Mouse (Mus musculus): ENCODE measurements around the gene Tnfrsf17.
"Not testable (repeated sequence)": the region's sequence is repeated elsewhere in the genome, so short reads cannot be mapped to it uniquely, and the experiment has no call there.

The Tnfrsf17 gene

DNA sequence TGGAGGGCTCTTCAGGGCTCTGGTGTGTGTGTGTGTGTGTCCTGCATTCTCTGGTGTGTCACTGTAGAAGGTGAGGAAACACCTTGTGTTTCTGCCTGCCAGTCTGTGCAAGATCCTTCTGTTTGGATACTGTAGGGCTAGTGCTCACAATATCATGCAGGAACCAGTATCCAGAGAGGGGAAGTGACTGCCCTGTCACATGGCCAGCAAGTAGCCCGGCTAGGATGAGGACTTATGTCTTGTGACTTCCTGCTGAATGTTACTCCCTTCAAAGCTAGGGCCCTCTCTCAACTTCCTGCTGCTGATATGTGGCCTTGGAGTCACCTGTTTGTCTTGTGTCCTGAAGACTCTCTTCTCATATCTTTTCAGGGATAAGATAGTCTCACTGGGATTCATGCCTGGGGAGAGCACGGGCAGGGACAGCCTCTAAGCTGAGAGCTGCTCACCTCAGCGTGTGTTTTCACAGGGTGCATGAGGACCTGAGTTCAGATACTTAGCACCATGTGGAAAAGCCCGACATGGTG lies 29.7 kb downstream of the Tnfrsf17 start:
- no peak for DNase-seq

DNA sequence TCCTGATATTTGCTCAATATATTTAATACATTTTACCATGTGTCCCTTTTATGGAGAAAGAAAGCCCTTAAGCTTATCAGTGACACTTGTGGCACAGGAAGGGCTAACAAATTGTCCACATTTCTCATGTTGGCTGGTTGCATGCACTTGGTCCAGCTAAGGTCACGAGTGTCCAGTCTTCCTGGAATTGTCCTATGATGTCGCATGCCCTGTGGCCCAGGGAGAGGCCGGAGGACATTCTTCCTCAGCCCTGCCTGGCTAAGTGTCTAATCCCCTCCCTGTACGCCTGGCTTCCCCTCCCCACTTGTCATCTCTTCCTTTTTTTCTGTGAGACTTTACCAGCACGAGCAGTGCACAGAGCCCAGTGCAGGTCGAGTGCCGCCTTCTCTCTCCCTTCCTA lies 38.3 kb downstream of the Tnfrsf17 start:
- no peak for DNase-seq

DNA sequence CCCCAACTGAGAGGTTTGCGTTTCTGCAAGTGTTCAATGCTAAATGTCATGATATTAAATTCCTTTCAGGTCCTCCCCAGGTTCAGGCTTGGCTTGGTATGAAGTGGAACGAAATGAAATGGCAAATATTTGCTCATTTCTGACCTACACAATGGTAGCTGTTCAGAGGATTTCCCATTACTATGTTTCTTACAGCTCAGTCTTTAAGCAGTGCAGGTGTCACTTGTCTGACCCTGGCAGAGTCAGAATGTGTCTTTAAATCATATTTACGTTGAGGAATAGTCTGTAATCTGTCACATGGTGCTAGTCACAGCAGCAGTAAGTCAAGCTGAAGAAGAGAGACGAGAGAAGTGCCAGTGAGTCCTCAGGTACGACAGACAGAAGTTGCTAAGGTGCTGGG lies 45.6 kb downstream of the Tnfrsf17 start:
- no peak for DNase-seq

DNA sequence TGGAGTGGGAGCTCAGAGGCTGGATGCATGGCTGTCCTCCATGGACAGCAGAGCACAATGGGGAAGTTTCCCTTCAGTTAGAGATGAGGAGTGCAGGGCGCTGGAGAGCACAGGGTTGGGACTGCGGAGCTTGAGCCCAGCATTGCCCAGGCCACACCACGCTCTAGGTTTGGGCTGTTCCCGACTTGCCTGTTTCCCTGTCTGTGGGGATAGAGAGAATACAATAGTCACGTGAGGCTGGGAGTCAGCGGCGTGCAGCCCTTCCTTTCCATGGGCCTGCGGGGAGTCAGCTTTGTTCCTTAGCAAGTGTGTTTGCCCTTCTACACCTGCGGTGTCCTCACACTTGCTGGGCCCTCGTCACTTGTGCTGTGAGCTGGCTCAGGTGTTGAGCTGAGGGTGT lies 46.3 kb downstream of the Tnfrsf17 start:
- DNase-seq, result no peak

DNA sequence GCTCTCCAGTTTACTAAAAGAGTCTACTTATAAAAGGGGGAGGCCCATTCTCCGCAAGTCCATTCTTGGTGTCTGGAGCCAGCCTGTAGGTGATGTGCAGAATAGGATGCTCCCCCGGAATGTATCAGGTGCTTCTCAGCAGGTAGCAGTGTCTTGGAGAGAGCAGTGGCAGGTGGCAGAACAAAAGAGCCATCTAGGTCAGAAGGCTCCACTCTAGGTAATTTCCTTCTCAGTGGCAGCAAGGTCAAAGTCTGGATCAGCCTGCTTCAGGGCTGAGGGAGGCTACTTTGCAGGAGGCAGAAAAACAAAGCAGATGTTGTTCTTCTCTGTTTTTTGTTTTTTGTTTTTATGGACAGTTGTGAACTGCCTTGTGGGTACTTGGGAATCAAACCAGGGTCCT lies 47.0 kb downstream of the Tnfrsf17 start:
- DNase-seq, result not testable (repeated sequence)

DNA sequence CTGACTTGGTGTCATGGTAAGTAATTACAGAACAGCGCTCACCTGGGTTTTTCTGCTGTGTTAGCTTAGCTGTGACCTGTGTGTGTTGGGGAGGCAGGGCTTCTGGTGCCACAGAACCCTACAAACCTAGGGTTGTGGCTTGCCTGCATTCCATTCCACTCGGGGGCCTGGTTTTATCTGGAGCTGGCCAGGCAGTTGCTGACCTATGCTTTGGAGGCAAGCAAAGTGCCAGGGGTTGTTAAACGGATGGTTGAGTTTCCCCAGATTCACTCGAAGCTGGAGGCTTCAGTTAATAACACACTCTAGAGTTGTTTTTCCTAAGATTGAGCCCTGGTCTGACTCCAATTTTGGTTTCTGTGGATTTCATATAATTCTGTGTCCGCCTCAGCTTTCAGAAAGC lies 52.0 kb downstream of the Tnfrsf17 start:
- DNase-seq, result no peak

DNA sequence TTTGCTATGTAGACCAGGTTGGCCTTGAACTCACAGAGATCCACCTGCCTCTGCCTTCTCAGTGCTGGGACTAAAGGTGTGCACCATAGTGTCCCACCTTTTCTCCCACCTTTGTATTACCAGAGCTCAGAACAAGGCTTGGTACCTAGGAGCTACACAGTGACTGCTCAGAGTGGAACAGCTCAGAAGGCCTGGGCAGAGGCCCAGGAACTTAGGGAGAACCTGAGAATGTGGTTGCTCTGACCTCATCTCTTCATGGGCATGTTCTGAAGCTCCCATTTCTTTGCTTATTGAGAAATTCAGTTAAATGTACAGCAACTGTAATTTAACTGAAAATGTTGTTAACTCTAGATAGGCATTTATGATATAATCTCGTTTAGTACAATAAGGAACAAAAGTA lies 53.2 kb downstream of the Tnfrsf17 start:
- no peak for DNase-seq

DNA sequence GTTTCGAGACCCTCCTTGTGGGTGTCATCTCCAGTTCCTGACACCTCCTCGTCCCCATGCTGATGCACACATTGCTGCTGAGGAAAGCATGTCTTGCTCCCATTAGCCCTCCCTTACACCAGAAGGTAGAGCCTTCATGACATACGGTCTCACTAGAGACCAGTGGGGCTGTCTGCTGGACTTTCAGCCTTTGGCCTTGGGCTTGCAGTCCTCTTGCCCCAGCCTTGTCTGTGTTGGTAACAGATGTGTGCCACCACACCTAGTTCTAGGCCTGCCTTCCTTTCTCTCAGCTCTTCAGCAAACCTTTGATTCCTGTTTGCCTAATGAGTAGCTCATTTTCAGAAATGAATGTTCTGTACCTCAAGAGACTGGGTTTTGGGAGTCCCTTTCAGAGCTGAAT lies 54.8 kb downstream of the Tnfrsf17 start:
- DNase-seq, result no peak

DNA sequence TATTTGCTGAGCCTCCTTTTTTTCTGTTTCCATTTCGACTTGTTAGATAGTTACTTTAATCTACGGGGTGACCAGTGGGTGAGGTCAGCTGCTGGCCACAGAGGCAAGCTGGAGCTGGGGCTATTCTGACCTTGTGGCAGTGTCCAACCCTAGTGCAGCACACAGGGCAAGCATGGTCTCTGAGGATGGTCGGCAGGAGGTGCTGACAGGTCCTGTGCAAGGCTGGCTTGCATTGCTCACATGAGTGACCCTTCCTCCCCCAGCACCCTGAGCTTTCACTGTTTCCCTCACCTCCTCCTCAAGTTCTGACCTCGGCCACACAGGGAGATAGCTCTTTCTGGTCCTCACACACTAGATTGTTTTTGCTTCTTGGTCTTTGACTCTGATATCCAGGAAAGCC lies 55.5 kb downstream of the Tnfrsf17 start:
- no peak for DNase-seq

DNA sequence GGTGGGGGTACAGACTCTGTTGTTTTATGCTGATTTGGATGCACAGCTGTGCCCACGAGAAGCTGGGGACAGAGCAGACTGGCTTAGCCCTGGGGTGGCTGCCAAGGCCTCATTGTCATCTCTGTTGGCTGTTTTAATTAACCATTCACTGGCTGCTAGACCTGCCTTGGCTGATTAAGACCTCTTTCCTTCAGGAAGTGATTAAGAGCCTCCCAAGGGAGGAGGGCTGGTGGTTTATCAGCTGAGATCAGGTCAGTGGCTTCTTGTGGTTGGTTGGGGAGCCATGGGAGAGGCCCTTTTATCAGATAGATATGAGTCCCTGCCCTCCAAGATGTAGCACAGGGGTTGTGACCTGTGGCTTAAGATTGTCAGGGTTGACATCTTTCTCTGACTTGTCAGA lies 56.0 kb downstream of the Tnfrsf17 start:
- DNase-seq, result no peak
